Mouse (Mus musculus): Measurements from ENCODE around the gene Psmd3.
"Not testable (repeated sequence)": the region's sequence is repeated elsewhere in the genome, so short reads cannot be mapped to it uniquely, and the experiment has no call there.

Gene Psmd3

DNA sequence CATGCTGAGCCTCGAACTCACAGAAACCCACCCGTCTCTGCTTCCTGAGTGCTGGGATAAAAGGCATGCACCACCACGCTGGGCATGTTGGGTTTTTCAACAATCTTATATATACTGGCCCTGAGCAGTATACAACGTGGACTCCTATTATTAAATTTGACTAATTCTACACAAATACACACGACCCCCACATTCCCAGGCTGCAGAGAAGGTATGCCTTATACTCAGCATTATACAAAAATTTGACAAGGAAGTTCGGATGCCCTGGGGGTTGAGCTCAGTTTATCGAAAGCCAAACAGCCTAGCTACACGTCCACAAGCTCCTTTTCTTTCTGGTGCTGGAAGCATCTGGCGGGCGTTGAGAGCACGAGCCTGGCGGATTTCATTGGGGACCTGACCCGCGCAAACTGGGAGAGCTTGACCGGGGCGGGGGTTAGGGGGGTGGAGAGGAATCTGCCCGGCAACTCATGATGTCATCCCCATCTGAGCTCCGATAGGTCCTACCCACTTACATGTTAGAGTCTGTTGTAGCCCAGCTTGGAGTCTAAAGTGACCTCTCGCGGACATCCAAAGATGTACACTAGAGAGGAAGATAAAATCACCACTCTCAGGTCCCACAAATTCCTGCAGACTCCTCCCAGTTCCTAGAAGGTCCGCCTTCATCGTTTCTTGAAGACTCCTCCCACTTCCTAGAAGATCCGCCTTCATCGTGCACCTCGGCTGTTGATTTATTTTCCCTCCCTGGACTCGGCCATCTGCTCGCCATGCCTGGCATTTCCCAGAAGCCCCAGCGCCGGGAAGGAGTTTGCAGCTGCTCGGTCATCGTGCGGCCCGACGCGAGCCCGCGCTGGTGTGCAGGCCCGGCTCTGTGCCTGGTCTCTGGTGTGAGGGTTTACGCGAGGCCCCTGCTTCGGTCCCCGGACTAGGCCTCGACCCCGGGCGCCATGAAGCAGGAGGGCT, at the start of gene Psmd3:
Gene Psmd3, plus strand, starts transcription at position 769 of the 960 bp plus-strand sequence.
- DNase-seq (ENCODE audit: low read depth), result peak; percentile 98

DNA sequence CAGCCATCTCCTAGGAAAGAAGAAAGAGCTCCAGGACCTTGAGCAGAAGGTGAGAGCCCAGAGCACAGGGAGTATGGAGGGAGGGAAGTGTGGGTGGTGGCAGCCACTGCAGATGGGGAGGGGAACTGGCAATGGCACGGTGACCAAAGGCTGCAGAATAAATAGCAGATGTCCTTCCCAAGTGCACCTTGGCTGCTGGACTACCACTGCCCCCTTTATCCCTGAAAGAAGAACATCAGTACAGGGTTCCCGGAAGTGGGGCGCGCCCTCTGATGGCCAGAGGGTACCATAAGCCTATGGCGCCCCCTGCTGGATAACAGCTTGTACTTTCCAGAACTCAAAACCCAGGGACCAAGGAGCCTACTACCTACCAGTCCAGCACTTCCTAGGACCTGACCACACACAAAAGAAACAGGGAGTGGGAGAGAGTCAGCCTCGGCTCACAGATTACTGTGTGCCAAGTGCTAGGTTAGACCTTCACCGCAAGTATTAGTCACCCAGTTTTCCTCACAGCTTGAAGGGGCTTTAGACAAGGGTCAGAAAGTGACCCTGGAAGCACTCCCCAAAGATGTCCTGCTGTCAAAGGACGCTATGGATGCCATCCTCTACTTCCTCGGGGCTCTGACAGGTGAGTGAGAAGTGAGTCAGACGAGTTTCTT, 46.9 kb upstream of the Psmd3 start:
- peak; percentile 6 for DNase-seq (ENCODE audit: low read depth)

DNA sequence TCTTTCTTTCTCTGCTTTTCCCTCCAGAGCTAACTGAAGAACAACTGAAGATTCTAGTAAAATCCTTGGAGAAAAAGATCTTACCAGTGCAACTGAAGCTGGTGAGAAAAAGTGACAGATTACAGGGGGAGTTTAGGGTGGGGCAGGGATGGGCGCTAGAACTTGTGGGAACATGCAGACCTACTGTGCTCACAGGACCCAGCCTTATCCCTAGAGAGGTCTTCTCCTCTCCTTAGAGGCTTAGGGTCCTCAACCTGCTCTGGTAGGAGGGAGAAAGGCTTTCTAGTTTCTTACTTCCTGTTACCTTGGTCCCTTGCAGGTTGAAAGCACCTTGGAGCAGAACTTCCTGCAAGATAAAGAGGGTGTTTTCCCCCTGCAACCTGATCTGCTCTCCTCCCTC, 44.9 kb upstream of the Psmd3 start:
- no peak for DNase-seq (ENCODE audit: low read depth)

DNA sequence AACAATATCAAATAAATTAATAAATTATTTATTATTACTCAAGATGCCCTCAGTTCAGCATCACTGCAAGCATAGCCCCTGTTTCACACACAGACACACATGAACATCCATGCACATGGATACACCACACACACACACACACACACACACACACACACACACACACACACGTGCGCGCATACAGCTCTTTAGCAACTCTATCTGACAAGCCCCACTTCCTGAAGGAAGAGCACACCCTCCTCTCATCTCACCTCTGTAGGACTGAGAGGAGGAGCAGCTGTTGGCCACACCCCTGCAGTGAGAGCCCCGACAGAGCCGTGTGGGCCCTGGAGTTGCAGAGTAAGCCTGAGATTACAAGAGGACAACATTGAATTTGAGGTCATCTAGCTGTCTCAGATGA, 42.3 kb upstream of the Psmd3 start:
- DNase-seq (ENCODE audit: low read depth), result no peak

DNA sequence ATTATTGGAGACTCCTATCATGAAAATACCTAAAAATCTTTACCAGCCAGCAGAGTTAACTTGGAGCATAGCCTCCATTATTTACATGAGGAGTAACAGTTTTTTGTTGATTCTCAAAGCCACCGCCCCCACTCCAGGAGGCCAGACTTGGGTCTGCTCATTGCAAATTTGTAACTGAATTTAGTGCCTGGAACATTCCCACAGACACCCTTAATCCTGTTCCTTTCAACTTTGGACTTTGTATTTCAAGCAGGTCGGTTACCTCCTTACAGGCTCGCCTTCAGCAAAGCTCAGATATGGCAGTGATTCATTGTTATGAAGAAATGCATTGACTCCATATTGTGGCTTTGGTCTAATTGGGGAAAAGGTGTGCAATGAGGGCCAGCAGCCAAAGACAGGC, 37.6 kb upstream of the Psmd3 start:
- DNase-seq (ENCODE audit: low read depth), result no peak

DNA sequence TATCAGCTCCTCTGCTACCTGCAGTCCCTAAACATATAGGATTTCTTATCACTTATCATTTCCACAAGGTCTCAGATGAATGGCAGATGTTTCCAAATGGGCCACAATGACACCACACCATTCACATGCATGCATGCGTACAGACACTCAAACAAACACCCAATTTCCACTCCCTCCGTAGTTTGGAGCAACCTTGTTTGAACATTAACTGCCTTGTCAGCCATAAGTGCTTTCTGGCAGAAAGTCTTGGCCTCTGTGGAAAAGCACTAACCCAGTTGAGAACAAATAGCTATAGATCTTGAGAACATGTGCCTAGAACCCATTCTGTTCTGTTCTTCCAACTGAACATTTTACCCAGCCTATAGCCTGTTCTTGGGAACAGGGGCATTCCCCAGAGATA, 36.4 kb upstream of the Psmd3 start:
- no peak for DNase-seq (ENCODE audit: low read depth)

DNA sequence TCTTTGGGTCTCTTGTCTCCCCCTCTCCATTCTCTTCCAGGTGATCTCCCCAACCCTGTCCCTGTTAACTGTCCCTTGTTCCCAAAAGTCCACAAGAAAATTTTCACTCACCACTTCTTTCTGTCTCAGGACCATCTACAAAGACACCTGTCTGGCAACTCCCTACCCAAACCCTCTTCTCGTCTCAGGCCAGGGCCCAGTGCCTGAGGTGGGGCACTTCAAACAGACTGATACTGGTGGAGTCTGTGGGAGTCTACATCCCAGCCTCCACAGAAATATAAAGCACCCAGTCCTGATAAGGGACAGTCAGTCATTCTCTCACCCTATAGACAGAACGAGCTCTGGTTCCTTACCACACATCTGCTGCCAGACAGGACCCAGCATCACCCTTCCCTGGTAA, 35.9 kb upstream of the Psmd3 start, which contains the start of gene Gsdma2:
Gene Gsdma2, plus strand, starts transcription at position 301 of the 400 bp plus-strand sequence.
- DNase-seq (ENCODE audit: low read depth), result no peak

DNA sequence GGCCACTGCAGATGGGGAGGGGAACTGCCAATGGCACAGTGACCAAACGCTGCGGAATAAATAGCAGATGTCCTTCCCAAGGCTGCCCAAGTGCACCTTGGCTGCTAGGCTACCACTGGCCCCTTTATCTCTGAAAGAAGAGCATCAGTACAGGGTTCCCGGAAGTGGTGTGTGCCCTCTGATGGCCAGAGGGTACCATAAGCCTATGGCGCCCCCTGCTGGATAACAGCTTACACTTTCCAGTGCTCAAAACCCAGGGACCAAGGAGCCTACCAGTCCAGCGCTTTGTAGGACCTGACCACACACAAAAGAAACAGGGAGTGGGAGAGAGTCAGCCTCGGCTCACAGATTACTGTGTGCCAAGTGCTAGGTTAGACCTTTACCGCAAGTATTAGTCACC, 27.3 kb upstream of the Psmd3 start:
- peak; percentile 13 for DNase-seq (ENCODE audit: low read depth)

DNA sequence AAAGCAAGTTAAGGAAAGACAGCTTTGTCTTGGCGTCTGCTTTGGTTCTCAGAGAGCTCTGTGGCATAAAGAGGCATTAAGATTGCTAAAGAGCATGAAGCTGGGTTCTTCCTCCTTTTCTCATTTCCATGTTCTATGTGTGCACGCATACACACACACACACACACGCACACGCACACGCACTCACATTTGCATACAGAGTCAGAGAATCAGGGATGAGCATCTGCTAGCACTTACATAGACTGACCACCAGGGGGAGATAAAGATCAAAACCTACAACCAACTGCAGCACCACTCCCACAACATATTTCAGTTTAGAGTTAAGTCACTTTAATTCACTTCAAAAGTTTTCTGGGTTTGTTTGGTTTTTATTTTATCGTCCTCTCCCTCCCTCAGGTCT, 21.8 kb upstream of the Psmd3 start:
- no peak for DNase-seq (ENCODE audit: low read depth)

DNA sequence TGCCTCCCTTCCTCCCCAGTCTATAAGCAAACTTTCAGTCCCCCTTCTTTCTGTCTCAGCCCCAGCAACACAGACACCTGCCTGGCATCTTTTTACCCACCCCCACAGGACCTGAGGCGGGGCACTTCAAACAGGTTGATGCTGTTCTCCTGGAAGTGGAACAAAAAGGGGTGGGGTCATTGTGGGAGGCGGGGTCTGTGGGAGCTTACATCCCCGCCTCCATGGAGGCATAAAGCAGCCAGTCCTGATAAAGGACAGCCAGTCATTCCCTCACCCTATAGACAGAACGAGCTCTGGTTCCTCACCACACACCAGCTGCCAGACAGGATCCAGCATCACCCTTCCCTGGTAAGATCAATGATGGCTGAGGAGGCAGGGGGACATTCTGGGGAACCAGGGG, 18.3 kb upstream of the Psmd3 start, which contains the start of gene Gsdma:
Gene Gsdma, plus strand, starts transcription at position 261 of the 400 bp plus-strand sequence.
- DNase-seq (ENCODE audit: low read depth), result no peak

DNA sequence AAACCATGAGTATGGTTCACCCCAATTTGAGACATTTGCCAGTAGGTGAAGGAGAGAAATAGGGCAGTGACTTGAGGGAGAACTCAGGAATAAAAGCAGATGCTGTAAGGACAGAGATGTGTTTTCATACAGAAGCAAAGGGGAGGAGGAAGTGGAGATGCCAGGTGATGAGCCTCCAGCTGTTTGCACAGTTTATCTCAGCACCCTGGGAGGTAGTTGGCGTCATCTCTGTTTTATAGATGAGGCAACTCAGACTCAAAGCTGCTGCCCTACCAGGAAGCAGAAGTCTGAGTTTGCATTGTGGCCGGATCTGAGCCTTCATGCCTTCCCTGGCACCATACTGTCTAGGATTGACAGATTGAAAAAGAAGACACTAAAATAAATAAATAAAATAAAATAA, 13.4 kb upstream of the Psmd3 start:
- no peak for DNase-seq (ENCODE audit: low read depth)

DNA sequence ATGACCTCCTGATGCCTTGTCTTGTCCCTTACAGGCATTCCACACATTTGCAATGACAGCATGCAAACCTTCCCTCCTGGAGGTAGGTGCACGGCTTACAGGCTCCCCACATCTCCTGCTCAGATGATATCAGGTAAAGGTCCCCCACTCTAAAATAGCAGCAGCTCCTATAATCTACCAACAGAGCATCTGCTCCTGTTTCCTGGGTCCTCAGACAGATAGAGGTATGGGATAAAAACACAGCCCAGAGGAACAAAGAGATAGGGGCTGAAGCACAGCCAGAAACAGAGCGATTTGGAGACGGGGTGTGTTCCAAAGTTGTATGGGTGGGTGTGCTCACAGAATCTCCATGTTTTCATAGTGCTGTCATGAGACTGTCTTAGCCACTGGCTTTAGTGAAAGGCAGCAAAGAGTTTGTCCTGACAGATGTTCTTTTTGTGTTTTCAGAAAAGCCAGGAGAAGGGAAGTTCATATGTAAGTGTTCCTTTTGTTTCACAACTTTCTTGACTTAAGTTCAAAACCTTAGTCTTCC, 11.0 kb upstream of the Psmd3 start:
- DNase-seq (ENCODE audit: low read depth), result no peak

DNA sequence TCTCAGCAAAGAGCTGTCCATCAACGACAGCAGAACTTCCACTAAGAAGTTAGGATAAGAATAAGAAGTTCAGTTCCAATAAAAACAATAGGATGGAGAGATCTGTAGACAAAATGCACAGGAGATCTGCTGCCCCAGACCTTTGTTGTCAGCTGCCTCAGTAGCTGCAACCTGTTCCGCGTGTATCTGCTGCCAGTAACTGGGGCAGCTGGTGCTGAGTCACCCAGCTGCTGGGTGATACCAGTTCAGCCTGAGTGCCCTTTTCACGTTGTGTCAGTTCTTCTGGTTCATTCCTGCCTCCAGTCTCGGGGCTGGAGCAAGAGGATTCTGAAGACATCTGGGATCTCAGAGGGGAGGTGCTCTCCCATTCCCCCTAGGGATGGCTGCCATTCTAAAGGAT, 10.5 kb upstream of the Psmd3 start:
- peak; percentile 42 for DNase-seq (ENCODE audit: low read depth)

DNA sequence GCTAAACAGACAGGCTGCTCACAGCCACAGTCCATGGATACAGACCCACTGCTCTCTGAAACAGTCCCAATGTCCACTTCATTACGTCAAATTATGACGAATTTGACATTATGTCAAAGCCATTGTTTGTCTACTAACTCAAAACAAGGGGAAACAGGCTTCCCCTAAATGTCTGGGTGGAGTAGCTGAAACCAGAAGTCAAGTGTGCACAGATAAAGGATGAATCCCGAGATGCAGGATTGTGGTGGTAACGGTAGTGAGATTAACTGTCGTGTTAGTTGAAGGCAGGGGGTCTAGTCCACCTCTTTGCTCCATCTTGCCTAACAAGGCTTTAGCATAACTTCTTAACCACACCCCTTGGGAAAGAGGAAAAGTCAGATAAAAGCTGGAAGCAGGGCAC, 9.9 kb upstream of the Psmd3 start:
- no peak for DNase-seq (ENCODE audit: low read depth)

DNA sequence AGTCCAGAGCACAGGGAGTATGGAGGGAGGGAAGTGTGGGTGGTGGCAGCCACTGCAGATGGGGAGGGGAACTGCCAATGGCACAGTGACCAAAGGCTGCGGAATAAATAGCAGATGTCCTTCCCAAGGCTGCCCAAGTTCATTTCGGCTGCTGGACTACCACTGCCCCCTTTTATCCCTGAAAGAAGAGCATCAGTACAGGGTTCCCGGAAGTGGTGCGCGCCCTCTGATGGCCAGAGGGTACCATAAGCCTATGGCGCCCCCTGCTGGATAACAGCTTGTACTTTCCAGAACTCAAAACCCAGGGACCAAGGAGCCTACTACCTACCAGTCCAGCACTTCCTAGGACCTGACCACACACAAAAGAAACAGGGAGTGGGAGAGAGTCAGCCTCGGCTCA, 9.2 kb upstream of the Psmd3 start:
- not testable (repeated sequence) for DNase-seq (ENCODE audit: low read depth)

DNA sequence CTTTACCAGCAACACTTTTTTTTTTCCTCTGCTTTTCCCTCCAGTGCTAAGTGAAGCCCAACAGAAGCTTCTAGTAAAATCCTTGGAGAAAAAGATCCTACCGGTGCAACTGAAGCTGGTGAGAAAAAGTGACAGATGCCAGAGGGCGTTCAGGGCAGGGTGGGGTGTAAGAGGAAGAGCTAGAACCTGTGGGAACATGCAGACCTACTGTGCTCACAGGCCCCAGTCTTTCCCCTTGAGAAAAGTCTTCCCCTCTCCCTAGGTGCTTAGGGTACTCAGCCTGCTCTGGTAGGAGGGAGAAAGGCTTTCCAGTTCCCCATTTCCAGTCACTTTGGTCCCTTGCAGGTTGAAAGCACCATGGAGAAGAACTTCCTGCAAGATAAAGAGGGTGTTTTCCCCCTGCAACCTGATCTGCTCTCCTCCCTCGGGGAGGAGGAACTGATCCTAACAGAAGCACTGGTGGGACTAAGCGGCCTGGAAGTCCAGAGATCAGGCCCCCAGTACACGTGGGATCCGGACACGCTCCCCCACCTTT, 6.5 kb upstream of the Psmd3 start:
- DNase-seq (ENCODE audit: low read depth), result no peak

DNA sequence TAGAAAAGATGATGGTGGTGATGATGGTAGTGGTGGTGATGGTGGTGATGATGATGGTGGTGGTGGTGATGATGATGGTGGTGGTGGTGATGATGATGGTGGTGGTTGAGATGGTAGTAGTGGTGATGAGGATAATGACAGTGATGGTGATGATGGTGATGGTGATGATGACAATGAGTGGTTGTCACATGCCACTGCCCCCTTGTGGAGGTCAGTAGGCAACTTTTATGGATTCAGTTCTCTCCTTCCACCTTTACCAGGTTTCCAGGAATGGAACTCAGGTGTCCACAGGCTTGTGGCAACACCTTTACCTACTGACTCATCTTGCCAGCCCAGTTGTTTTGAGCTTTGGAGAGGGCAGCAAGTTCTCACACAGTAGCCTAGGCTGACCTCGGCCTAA, 2.3 kb upstream of the Psmd3 start:
- DNase-seq (ENCODE audit: low read depth), result no peak

DNA sequence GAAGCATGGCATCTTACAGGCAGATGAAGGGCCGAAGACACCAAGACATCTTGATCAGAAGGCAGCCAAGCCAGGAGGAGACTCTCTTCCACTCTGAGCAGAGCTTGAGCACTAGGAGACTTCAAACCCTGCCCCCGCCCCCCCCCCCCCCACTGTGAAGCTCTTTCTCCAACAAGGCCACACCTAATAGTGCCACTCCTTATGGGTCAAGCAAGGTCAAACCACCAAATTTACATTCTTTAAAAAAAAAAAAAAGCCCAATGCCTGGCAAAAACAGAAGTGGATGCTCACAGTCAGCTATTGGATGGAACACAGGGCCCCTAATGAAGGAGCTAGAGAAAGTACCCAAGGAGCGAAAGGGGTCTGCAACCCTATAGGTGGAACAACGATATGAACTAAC, 1.8 kb upstream of the Psmd3 start:
- not testable (repeated sequence) for DNase-seq (ENCODE audit: low read depth)

DNA sequence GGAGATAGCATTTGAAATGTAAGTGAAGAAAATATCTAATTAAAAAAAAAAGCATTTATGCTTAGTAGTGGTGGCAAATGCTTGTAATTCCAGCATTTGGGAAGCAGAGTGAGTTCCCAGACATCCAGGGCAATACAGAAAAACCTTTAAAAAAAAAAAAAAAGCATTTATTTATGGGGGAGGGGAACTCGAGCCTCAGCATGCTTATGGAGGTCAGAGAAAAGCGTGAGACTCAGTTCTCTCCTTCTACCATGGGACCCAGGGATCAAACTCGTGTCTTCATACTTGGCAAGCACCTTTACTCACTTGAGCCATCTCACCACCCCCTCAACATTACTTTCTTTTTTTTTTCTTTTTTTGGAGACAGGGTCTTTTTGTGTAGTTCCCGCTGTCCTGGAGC, 1.2 kb upstream of the Psmd3 start:
- no peak for DNase-seq (ENCODE audit: low read depth)

DNA sequence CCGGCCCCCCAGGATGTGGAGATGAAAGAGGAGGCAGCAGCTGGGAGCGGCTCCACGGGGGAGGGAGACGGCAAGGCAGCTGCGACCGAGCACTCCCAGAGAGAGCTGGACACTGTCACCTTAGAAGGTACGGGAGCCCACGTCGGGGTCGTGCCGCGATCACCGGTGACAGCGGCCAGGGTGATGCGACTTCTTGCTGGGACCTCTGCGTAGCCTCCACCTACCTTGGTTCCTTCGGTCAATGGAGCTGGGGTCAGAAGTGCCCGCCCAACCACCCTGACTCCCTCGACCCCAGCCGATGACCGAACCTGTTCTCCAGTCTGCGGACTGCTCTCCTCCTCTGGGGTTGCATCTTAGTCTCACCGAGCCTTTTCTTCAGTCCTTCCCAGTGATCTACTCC, 457 bp downstream of the Psmd3 start:
- no peak for DNase-seq (ENCODE audit: low read depth)

DNA sequence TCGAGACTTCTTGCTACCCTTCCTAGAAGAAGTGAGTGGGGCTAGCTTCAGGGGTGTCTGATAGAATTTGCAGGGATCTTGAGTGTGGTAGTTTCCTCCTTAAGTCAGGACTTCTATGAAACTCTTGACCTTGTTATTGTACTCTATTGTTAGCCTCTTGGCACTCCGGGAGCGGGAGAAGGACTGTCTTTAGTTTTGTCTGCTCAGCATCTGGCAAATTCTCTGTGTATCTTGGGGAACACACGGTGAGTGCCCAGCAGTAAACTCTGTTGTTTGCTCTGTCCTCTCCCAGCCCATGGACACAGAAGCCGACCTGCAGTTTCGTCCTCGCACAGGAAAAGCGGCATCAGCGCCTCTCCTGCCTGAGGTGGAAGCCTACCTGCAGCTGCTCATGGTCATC, 3.3 kb downstream of the Psmd3 start:
- DNase-seq (ENCODE audit: low read depth), result no peak

DNA sequence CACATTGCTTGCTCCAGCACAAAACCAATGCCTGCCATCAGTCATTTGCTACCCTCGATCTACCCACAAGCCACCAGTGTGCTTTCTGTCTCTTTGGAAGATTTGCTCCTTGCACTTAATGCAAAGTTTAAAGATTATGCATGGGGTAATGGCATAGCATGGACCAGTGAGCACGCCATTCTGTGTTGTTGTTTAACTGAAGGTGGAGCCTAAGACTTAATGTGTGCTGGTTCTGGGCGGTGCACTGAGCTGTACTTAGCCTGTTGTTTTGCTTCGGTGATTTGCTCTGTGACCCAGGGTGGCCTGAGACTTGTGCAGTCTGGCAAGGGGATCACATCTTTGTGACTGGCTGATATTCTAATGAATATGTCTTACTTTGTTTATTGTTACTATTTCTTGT, 4.6 kb downstream of the Psmd3 start:
- DNase-seq (ENCODE audit: low read depth), result no peak

DNA sequence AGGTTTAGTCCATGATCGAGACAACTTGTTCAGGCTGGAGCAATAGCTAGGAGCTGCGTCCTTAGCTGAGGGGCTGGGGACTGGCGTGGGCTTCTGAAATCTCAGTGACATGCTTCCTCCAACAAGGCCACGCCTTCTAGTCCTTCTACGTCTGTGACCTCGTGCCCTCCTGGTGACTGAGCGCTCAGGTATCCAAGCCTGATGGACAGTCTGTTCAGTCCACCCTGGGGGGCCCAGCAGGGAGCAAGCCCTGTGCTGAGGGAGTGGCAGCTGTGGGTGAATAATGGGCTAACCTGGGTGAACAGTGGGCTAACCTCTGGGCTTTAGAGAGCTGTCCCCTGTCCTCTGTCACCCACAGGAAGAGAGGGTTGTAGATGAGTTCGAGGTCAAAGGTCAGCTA, 5.7 kb downstream of the Psmd3 start:
- no peak for DNase-seq (ENCODE audit: low read depth)
